Mouse (Mus musculus): ENCODE results near the gene Rab42. TPM values are rescaled to one million over a fixed set of nuclear protein-coding genes. Genes with fewer than 3 reads are reported as not detected.

Gene Rab42
- total and polyA plus RNA-seq, 2 experiments = not detected

DNA sequence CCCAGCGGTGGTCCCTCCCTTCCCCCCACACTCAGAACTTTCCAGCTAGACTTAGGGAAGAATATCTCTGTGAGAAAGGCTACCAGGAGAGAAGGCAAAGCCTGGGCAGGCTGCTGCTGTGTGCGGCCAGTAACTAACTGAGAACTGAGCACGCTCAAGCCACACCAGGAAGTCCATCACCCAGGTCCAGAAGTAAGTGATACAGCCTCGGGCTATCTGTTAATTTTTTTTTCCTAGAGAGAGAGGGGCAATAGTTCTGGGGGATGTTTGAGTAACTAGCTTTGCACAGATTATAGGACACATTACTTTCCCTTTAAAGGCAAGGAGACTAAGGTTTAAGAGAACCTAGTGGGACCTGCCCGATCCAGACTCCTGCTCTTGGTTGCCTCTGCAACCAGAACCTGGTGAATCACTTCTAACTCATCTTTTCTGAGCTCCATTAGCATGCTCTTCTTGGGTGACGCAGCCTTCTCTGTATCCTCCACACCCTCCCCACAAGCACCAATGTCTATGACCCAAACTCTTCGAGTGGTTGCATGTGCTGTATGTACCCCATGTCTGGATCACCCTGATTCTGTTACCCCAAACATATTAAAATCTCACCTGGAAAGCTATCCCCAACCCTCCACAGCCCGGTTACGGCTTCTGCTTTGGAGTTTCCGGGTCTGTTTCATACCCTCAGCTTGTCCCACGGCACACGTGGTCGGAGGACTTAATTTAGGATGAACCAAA lies 41.4 kb upstream of the Rab42 start:
- Histone ChIP-seq H3K4me3 (ENCODE audit: insufficient read depth, low read depth, low read length) (peak overlapping the region; percentile 94), H3K9ac (ENCODE audit: low read depth, low read length) (0 out of 2 replicates have a peak overlapping the region, but pooled peaks have one; percentile 95), H3K36me3 (ENCODE audit: control insufficient read depth, insufficient read depth, low read length) (no peaks in the 10 kb centered on the region), H3K27ac (replicated peaks; ENCODE audit: insufficient read depth, low read depth, low read length) (no peak overlapping the region), H3K27me3 (ENCODE audit: control insufficient read depth, insufficient read depth, low read length) (no peaks in the 10 kb centered on the region), H3K4me1 (ENCODE audit: control insufficient read depth, insufficient read depth, low read length) (0 out of 2 replicates have a peak, but pooled peaks cover 1% of the 10 kb centered on the region), H3K79me2 (ENCODE audit: control insufficient read depth, insufficient read depth, low read length) (peaks cover 21% of the 10 kb centered on the region)
- TF ChIP-seq POLR2A (IDR thresholded peaks at IDR 0.05; ENCODE audit: extremely low read depth, insufficient read depth, low read length) (no peak), CTCF (IDR thresholded peaks at IDR 0.05; ENCODE audit: low read depth, low read length) (no peak)
- WGBS = 20% methylated on average over 13 of the region's 13 CpGs
- DNase-seq (ENCODE audit: extremely low read depth, low read depth, low spot score) = no peak

DNA sequence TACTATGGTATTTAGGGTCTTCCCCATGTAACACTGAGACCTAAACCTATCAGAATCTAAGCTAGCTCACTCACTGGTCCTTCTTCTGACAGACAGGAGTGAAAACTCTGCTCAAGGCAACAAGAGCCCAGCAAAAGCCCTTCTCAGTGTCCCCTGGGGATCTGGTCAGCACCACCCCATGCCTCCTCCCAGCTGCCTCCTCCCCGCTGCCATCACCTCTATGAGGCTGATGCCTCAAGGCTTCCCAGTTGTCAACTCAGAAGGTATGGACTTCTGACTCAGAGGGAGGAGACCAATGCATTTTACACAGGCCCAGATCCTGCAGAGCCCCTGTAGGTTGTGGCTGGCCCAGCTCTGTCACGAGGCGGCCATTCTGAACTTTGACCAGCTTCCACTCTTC lies 38.3 kb upstream of the Rab42 start:
- H3K4me1 ChIP-seq (ENCODE audit: control insufficient read depth, insufficient read depth, low read length) = 0 out of 2 replicates have a peak, but pooled peaks cover 1% of the 10 kb centered on the region
- H3K36me3 ChIP-seq (ENCODE audit: control insufficient read depth, insufficient read depth, low read length) = no peaks in the 10 kb centered on the region
- WGBS = 89% methylated on average over 3 of the region's 3 CpGs
- H3K4me3 ChIP-seq (ENCODE audit: insufficient read depth, low read depth, low read length) = no peak overlapping the region
- peaks cover 21% of the 10 kb centered on the region for H3K79me2 ChIP-seq (ENCODE audit: control insufficient read depth, insufficient read depth, low read length)
- no peaks in the 10 kb centered on the region for H3K27me3 ChIP-seq (ENCODE audit: control insufficient read depth, insufficient read depth, low read length)
- TF ChIP-seq POLR2A (IDR thresholded peaks at IDR 0.05; ENCODE audit: extremely low read depth, insufficient read depth, low read length) = no peak
- no peak for TF ChIP-seq CTCF (IDR thresholded peaks at IDR 0.05; ENCODE audit: low read depth, low read length)
- DNase-seq (ENCODE audit: extremely low read depth, low read depth, low spot score) = no peak
- H3K27ac ChIP-seq (replicated peaks; ENCODE audit: insufficient read depth, low read depth, low read length) = no peak overlapping the region
- no peak overlapping the region for H3K9ac ChIP-seq (ENCODE audit: low read depth, low read length)

DNA sequence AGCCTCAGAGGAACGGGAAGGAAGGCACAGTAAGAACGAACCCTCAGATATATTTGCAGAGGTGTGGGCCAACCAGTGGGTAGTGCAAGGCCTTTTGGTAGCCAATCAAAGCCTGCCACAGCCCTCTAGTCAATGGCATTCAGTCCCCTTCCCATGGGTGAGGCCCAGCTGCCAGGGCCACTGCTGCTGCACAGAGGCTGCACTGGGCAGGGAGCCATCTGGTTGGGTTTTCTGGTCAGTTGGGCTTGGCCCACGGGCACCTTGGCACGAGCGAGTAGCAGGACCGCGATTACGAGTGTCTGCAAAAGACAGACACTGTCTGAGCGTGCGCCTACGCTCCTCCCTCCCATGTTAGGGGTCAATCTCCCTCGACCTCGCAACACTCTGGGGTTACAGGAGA lies 35.8 kb upstream of the Rab42 start:
- WGBS = 77% methylated on average over 13 of the region's 13 CpGs
- no peak for DNase-seq (ENCODE audit: extremely low read depth, low read depth, low spot score)

DNA sequence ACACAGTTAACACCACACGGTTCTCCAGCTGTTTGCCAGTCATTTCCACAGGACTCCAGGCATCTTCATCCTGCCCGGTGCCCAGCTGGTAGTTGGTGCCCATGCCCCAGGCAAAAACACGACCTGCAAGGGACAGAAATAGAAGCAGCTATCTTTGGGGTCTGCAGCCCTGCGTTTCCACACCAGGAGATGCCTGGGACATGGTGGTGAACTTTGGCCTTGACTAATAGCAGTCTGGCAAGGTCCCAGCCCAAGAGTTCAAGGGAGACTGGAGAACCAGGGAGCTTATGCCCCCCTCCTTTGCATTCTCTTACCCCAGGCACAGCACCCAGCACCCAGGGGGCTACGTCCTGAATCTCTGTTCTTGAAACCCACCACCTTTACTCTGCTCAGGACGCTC lies 29.7 kb upstream of the Rab42 start:
- peaks cover 8% of the 10 kb centered on the region for H3K4me1 ChIP-seq (ENCODE audit: control insufficient read depth, insufficient read depth, low read length)
- no peak overlapping the region for H3K4me3 ChIP-seq (ENCODE audit: insufficient read depth, low read depth, low read length)
- H3K27ac ChIP-seq (replicated peaks; ENCODE audit: insufficient read depth, low read depth, low read length) = no peak overlapping the region
- H3K79me2 ChIP-seq (ENCODE audit: control insufficient read depth, insufficient read depth, low read length) = 0 out of 2 replicates have a peak, but pooled peaks cover 6% of the 10 kb centered on the region
- no peak for DNase-seq (ENCODE audit: extremely low read depth, low read depth, low spot score)
- no peaks in the 10 kb centered on the region for H3K36me3 ChIP-seq (ENCODE audit: control insufficient read depth, insufficient read depth, low read length)
- no peak overlapping the region for H3K9ac ChIP-seq (ENCODE audit: low read depth, low read length)
- TF ChIP-seq CTCF (IDR thresholded peaks at IDR 0.05; ENCODE audit: low read depth, low read length) (no peak), POLR2A (IDR thresholded peaks at IDR 0.05; ENCODE audit: extremely low read depth, insufficient read depth, low read length) (no peak)
- no peaks in the 10 kb centered on the region for H3K27me3 ChIP-seq (ENCODE audit: control insufficient read depth, insufficient read depth, low read length)
- WGBS = 67% methylated on average over 6 of the region's 6 CpGs

More for the DNA sequence above, 35.8 kb upstream of the Rab42 start:
- H3K79me2 ChIP-seq (ENCODE audit: control insufficient read depth, insufficient read depth, low read length) = peaks cover 8% of the 10 kb centered on the region
- H3K4me1 ChIP-seq (ENCODE audit: control insufficient read depth, insufficient read depth, low read length) = no peaks in the 10 kb centered on the region
- no peaks in the 10 kb centered on the region for H3K27me3 ChIP-seq (ENCODE audit: control insufficient read depth, insufficient read depth, low read length)
- H3K9ac ChIP-seq (ENCODE audit: low read depth, low read length) = no peak overlapping the region
- TF ChIP-seq POLR2A (IDR thresholded peaks at IDR 0.05; ENCODE audit: extremely low read depth, insufficient read depth, low read length) = no peak
- no peak for TF ChIP-seq CTCF (IDR thresholded peaks at IDR 0.05; ENCODE audit: low read depth, low read length)
- no peaks in the 10 kb centered on the region for H3K36me3 ChIP-seq (ENCODE audit: control insufficient read depth, insufficient read depth, low read length)
- H3K4me3 ChIP-seq (ENCODE audit: insufficient read depth, low read depth, low read length) = no peak overlapping the region
- H3K27ac ChIP-seq (replicated peaks; ENCODE audit: insufficient read depth, low read depth, low read length) = no peak overlapping the region

DNA sequence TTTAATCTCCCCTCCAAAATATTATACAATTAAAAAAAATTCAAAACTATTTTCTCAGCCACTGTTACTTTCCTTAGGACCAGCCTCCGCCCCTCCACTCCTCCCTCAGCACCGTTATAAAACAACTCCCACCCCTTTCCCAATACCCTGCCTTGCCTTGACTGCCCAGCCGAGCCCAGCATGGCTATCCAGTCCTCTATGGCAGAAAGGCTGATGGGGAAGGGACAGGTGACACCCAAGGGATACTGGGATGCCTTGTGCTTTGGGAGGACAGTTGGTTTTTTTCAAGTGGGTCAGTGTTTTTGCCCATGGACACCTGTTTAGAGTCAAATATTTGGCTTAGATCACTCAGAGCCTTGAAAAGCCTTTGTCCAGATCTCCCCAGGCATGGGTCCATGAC lies 28.8 kb upstream of the Rab42 start:
- Histone ChIP-seq H3K36me3 (ENCODE audit: control insufficient read depth, insufficient read depth, low read length) (no peaks in the 10 kb centered on the region), H3K27me3 (ENCODE audit: control insufficient read depth, insufficient read depth, low read length) (no peaks in the 10 kb centered on the region), H3K9ac (ENCODE audit: low read depth, low read length) (no peak overlapping the region), H3K79me2 (ENCODE audit: control insufficient read depth, insufficient read depth, low read length) (0 out of 2 replicates have a peak, but pooled peaks cover 6% of the 10 kb centered on the region), H3K4me1 (ENCODE audit: control insufficient read depth, insufficient read depth, low read length) (peaks cover 8% of the 10 kb centered on the region), H3K27ac (replicated peaks; ENCODE audit: insufficient read depth, low read depth, low read length) (no peak overlapping the region), H3K4me3 (ENCODE audit: insufficient read depth, low read depth, low read length) (no peak overlapping the region)
- no peak for DNase-seq (ENCODE audit: extremely low read depth, low read depth, low spot score)
- WGBS = 84% methylated on average over 3 of the region's 3 CpGs
- no peak for TF ChIP-seq POLR2A (IDR thresholded peaks at IDR 0.05; ENCODE audit: extremely low read depth, insufficient read depth, low read length)
- no peak for TF ChIP-seq CTCF (IDR thresholded peaks at IDR 0.05; ENCODE audit: low read depth, low read length)

DNA sequence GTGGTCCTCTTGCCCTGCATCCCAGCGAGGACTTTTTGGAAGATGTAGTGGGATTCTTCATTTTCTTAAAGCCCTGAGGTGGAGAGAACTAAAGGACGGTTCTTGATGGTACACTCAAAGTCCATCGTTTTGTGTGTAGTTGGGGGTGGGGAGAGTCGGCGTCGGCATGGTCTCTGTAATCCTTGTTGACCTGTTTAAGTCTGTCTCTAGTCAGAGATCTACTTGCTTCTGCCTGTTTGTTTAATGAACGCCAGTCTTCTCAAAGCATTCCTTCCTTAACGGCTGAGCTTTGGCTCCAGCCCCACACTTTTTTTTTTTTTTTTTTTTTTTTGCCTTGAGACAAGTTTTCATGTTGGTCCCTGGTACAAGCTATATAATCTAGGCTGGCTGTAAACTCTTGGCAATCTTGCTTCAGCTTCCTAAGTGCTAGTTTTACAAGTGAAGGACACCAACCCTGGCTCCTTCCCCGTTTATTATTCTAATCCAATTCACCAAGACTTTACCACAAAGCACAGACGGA lies 26.7 kb upstream of the Rab42 start:
- H3K4me3 ChIP-seq (ENCODE audit: insufficient read depth, low read depth, low read length) = peak overlapping the region; percentile 81

More for the DNA sequence above, 26.7 kb upstream of the Rab42 start:
- Histone ChIP-seq H3K79me2 (ENCODE audit: control insufficient read depth, insufficient read depth, low read length) (0 out of 2 replicates have a peak, but pooled peaks cover 6% of the 10 kb centered on the region), H3K9ac (ENCODE audit: low read depth, low read length) (peak overlapping the region; percentile 79), H3K4me1 (ENCODE audit: control insufficient read depth, insufficient read depth, low read length) (peaks cover 8% of the 10 kb centered on the region), H3K36me3 (ENCODE audit: control insufficient read depth, insufficient read depth, low read length) (peaks cover 3% of the 10 kb centered on the region; the same call in 1 of the 2 replicates), H3K27ac (replicated peaks; ENCODE audit: insufficient read depth, low read depth, low read length) (peak overlapping the region; percentile 86), H3K27me3 (ENCODE audit: control insufficient read depth, insufficient read depth, low read length) (no peaks in the 10 kb centered on the region)
- DNase-seq (ENCODE audit: extremely low read depth, low read depth, low spot score) = peak; percentile 61
- 10% methylated on average over 10 of the region's 10 CpGs for WGBS
- TF ChIP-seq POLR2A (IDR thresholded peaks at IDR 0.05; ENCODE audit: extremely low read depth, insufficient read depth, low read length) (no peak), CTCF (IDR thresholded peaks at IDR 0.05; ENCODE audit: low read depth, low read length) (no peak)
